Mouse (Mus musculus) erythroblast, embryonic 14.5 days (primary cell): ENCODE data around the gene Hpf1. TPM values are rescaled to one million over a fixed set of nuclear protein-coding genes. Genes with fewer than 3 reads are reported as not detected.

Experiments used
- H3K27me3 ChIP-seq: 2 replicates; pipeline ENCODE4 v1.6.1; 2012; ENCODE audit warnings: inconsistent platforms; ENCODE audit not compliant: control insufficient read depth
- H3K36me3 ChIP-seq: 2 replicates; pipeline ENCODE4 v1.6.1; 2012; ENCODE audit warnings: mild to moderate bottlenecking, inconsistent platforms; ENCODE audit not compliant: control insufficient read depth
- H3K4me1 ChIP-seq: 2 replicates; pipeline ENCODE4 v1.6.1; 2012; ENCODE audit warnings: inconsistent platforms; ENCODE audit not compliant: control insufficient read depth
- H3K4me3 ChIP-seq: replicated peaks from 2 replicates; pipeline ENCODE3; 2012; ENCODE audit warnings: moderate library complexity, mild to moderate bottlenecking, inconsistent platforms
- H3K9me3 ChIP-seq: 2 replicates; pipeline ENCODE4 v1.6.1; 2012; ENCODE audit warnings: low read length, inconsistent platforms, mixed read lengths; ENCODE audit not compliant: control insufficient read depth
- GATA1 ChIP-seq: IDR thresholded peaks from 2 replicates; pipeline ENCODE4 v1.6.1; 2012; ENCODE audit warnings: low read length, inconsistent platforms, mixed read lengths
- TAL1 ChIP-seq: IDR thresholded peaks from 3 replicates; pipeline ENCODE4 v1.6.1; 2012; ENCODE audit warnings: low read length, inconsistent platforms, mixed read lengths
- polyA plus RNA-seq: library from polyadenylated mRNA; stranded (reverse); fragments of >175 nt; gene quantifications from 2 replicates; pipeline ENCODE4 v1.2.3, GENCODE M21; 2012

The Hpf1 gene
- polyA plus RNA-seq = 0.84 and 1.7 TPM in 2 replicates

GRCm38 (mm10) chr8:60889843-60890519, at the start of gene Hpf1:
Gene Hpf1 (plus strand): TSS chr8:60890418.
- Histone ChIP-seq H3K9me3 (peaks cover 5% of the 10 kb centered on the region; the same call in 1 of the 2 replicates), H3K36me3 (peaks cover 38% of the 10 kb centered on the region), H3K4me3 (peak within 1 kb of the TSS; percentile 88), H3K4me1 (peaks cover 45% of the 10 kb centered on the region), H3K27me3 (no peaks in the 10 kb centered on the region)
- TF ChIP-seq GATA1 (no peak), TAL1 (no peak)

- no peaks in the 10 kb centered on the region for H3K27me3 ChIP-seq
- no peaks in the 10 kb centered on the region for H3K4me1 ChIP-seq
- no peak overlapping the region for H3K4me3 ChIP-seq
- TF ChIP-seq TAL1 (no peak), GATA1 (no peak)
- no peaks in the 10 kb centered on the region for H3K36me3 ChIP-seq
- no peaks in the 10 kb centered on the region for H3K9me3 ChIP-seq
These were observed 47.8 kb upstream of the Hpf1 start for GRCm38 (mm10) chr8:60842388-60842787.

- Histone ChIP-seq H3K4me1 (peaks cover 33% of the 10 kb centered on the region), H3K9me3 (no peaks in the 10 kb centered on the region), H3K36me3 (no peaks in the 10 kb centered on the region), H3K27me3 (no peaks in the 10 kb centered on the region), H3K4me3 (no peak overlapping the region)
- TF ChIP-seq TAL1 (no peak), GATA1 (no peak)
These were observed 32.7 kb upstream of the Hpf1 start for GRCm38 (mm10) chr8:60857559-60857958.

GRCm38 (mm10) chr8:60858091-60858490, 32.1 kb upstream of the Hpf1 start:
- H3K4me1 ChIP-seq = peaks cover 33% of the 10 kb centered on the region
- H3K27me3 ChIP-seq = no peaks in the 10 kb centered on the region

DNA sequence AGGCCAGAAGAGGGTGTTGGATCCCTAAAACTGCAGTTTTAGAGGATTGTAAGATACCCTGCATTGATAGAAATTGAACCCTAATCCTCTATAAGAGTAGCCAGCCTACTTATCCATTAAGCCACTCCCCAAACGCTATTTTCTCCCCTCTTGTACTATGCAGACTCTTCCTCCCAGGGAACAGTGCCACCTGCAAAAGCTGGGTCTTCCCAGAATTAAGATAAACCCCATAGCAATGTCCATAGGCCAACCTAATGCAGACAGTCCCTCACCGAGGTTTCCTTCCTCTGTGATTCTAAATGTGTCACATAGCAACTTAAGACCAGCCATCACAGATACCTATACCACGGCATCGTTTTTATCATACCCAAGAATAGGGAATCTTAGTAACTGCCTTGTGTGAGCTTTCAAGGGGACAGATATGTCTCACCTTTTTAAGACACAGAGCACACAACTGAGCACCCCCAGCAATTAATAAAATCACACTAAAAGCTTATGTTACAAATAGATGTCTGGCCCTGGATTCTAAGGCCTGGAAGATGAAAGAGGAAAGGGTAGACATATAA, 31.2 kb upstream of the Hpf1 start:
- Histone ChIP-seq H3K9me3 (no peaks in the 10 kb centered on the region), H3K36me3 (no peaks in the 10 kb centered on the region), H3K4me1 (peaks cover 33% of the 10 kb centered on the region), H3K27me3 (peaks cover 1% of the 10 kb centered on the region), H3K4me3 (no peak overlapping the region)
- TF ChIP-seq TAL1 (no peak), GATA1 (no peak)

More at GRCm38 (mm10) chr8:60858091-60858490, 32.1 kb upstream of the Hpf1 start:
- Histone ChIP-seq H3K4me3 (no peak overlapping the region), H3K9me3 (no peaks in the 10 kb centered on the region), H3K36me3 (no peaks in the 10 kb centered on the region)
- TF ChIP-seq GATA1 (no peak), TAL1 (no peak)

- H3K9me3 ChIP-seq = no peaks in the 10 kb centered on the region
- no peaks in the 10 kb centered on the region for H3K36me3 ChIP-seq
- peaks cover 33% of the 10 kb centered on the region for H3K4me1 ChIP-seq
- peaks cover 4% of the 10 kb centered on the region for H3K27me3 ChIP-seq
- H3K4me3 ChIP-seq = peak overlapping the region; percentile 55
- TF ChIP-seq TAL1 (peak; percentile 73), GATA1 (peak; percentile 90)
These were observed 30.6 kb upstream of the Hpf1 start for GRCm38 (mm10) chr8:60859605-60860004.

GRCm38 (mm10) chr8:60860749-60861148, 29.5 kb upstream of the Hpf1 start:
- Histone ChIP-seq H3K9me3 (no peaks in the 10 kb centered on the region), H3K4me1 (peaks cover 33% of the 10 kb centered on the region), H3K27me3 (peaks cover 4% of the 10 kb centered on the region), H3K4me3 (no peak overlapping the region), H3K36me3 (no peaks in the 10 kb centered on the region)
- TF ChIP-seq TAL1 (no peak), GATA1 (no peak)

DNA sequence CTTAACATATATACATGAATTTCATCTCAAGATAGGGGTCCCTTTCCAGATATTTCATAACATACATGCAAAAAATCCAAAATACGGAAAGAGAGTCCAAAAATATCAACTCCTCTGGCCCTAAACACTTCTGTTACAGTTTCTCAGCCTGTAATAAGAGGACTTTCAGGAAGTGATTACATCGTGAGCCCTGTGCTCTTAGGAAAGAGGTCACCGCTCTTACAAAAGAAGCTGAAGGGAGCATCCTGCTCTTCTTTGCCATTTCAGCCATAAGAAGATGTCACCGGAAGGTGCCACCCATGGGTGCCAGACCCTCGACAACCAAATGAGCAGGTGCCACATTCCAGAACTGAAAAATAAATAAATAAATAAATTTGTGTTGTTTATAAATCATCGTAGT, 28.4 kb upstream of the Hpf1 start:
- H3K9me3 ChIP-seq = no peaks in the 10 kb centered on the region
- TF ChIP-seq TAL1 (no peak), GATA1 (no peak)
- peaks cover 33% of the 10 kb centered on the region for H3K4me1 ChIP-seq
- peaks cover 4% of the 10 kb centered on the region for H3K27me3 ChIP-seq
- no peak overlapping the region for H3K4me3 ChIP-seq
- no peaks in the 10 kb centered on the region for H3K36me3 ChIP-seq

- Histone ChIP-seq H3K36me3 (no peaks in the 10 kb centered on the region), H3K9me3 (no peaks in the 10 kb centered on the region), H3K4me1 (peaks cover 16% of the 10 kb centered on the region), H3K27me3 (peaks cover 4% of the 10 kb centered on the region), H3K4me3 (no peak overlapping the region)
- TF ChIP-seq TAL1 = no peak
- TF ChIP-seq GATA1 = no peak
These were observed 25.3 kb upstream of the Hpf1 start for GRCm38 (mm10) chr8:60864875-60865274.

DNA sequence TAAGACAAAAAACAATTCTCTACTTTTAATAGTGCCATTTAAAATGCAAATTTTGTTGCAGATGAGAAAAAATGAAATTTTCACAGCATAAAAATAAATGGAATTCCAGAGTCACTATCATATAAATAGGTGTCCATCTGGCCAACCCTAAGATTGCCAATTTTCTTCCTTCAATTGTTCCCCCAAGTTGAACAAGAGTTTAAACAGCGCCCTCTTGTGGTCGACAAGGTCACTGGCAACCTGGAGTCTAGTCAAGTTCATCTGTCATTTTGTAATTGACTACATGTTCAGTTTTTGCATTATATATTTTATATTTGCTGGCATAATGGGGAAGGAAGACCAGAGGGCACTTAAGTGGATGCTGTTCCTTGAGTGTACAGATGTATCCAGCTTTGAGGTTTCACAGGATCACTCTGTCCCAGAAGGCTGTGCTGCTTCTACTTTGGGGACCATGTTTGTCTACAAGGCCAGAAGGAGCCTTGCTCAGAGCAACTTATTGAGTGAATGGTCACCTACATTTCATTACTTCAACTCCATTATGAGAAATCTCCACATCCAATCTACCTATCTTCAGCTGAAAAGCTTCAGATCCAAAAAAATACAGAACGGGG, 24.6 kb upstream of the Hpf1 start:
- Histone ChIP-seq H3K36me3 (no peaks in the 10 kb centered on the region), H3K4me1 (peaks cover 8% of the 10 kb centered on the region), H3K4me3 (no peak overlapping the region), H3K27me3 (peaks cover 4% of the 10 kb centered on the region), H3K9me3 (no peaks in the 10 kb centered on the region)
- TF ChIP-seq TAL1 (no peak), GATA1 (no peak)
